Mouse (Mus musculus) olfactory bulb, adult 2 months (tissue): Measurements from ENCODE around the gene Chia1. TPM values are rescaled to one million over a fixed set of nuclear protein-coding genes. Genes with fewer than 3 reads are reported as not detected.
"Not testable (repeated sequence)": the region's sequence is repeated elsewhere in the genome, so short reads cannot be mapped to it uniquely, and the experiment has no call there.

Source experiments
- H3K27ac ChIP-seq: fragments of 200-500 bp; 2 replicates; pipeline ENCODE4 v1.5.1; 2012; ENCODE audit warnings: low read depth, low read length; ENCODE audit not compliant: insufficient read depth
- H3K4me1 ChIP-seq: fragments of 200-500 bp; 2 replicates; pipeline ENCODE4 v1.6.1; 2012; ENCODE audit warnings: low read length; ENCODE audit not compliant: control insufficient read depth, insufficient read depth
- H3K4me3 ChIP-seq: fragments of 200-500 bp; 2 replicates; pipeline ENCODE4 v1.5.1; 2012; ENCODE audit warnings: mild to moderate bottlenecking, low read depth, low read length, moderate library complexity; ENCODE audit not compliant: insufficient read depth
- CTCF ChIP-seq: fragments of 200-500 bp; IDR thresholded peaks from 2 replicates; pipeline ENCODE4 v1.5.1; 2012; ENCODE audit warnings: low read depth, mild to moderate bottlenecking, low read length, moderate library complexity; ENCODE audit not compliant: insufficient read depth
- POLR2A ChIP-seq: fragments of 200-500 bp; IDR thresholded peaks from 2 replicates; pipeline ENCODE4 v1.6.1; 2012; ENCODE audit warnings: mild to moderate bottlenecking, low read depth, low read length, moderate library complexity; ENCODE audit not compliant: insufficient read depth
- WGBS: fragments of 180-500 bp; shearing (Covaris S2); methylation state at CpG from one replicate; pipeline ENCODE4 v1.1.7; 2018; 5-methylcytosine and 5-hydroxymethylcytosine counted together
- polyA plus RNA-seq: library from polyadenylated mRNA; stranded (reverse); fragments of >200 nt; gene quantifications from 2 replicates; pipeline ENCODE4 v1.2.4, GENCODE M21; 2012; ENCODE audit warnings: low replicate concordance; ENCODE audit not compliant: missing spikeins, insufficient read depth, insufficient read length

Gene Chia1
- polyA plus RNA-seq, 1 experiment = not detected

DNA sequence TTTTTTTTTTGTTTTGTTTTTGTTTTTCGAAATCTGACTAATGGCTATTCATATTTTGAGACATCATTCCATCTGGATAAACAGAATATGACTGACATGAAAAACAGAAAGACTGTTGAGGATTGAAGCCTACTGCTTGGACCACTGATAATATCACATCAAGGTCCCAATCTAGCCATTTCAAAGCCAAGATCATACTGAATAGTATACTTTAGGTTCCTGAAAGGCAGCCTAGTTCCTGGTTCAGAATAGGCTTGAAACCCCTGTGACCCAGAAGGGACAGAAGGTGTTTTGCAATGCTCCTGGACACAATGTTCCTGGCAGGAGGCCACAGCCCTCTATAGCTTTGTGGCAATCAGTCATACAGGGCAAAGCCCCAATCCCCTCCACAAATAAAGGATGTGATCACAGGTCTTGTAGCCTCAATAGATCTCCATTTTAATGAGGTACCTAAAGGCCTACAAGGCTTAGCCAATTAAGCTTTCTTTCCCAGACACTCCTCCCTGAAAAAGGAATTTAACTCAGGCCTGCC, 57.6 kb downstream of the Chia1 start:
- H3K4me1 ChIP-seq = no peaks in the 10 kb centered on the region
- TF ChIP-seq POLR2A (no peak), CTCF (no peak)
- WGBS = 62% methylated on average over 1 of the region's 1 CpGs
- no peak overlapping the region for H3K27ac ChIP-seq
- no peak overlapping the region for H3K4me3 ChIP-seq

DNA sequence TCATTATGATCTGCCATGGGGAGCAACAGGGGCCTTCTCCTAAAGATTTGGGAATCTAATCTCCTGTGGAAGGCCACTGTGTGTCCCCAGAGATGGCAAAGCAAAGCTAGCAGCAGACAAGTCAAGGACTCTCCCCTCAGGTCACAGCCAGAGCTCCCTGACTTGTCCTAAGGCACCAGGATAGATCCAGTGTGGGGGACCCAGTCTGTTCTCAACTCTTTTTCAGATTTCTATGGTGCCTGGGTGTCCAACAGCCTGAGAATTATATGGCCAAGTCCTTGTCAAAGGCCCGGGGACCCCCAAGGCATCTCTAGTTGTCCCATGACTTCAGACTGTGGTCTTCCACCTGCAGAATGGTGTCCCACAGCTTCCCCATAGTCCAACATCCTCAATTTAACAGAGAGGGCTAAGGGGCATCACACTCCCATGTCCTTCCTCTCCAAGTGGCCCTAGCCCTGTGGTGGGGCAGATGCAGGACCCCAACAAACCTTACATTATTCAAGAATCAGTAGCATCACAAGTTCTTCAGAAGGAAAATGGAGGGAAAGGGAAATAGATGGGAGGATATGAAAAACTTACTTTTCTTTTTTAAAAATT, 58.2 kb downstream of the Chia1 start:
- TF ChIP-seq CTCF = no peak
- no peak for TF ChIP-seq POLR2A
- WGBS = 74% methylated on average over 1 of the region's 1 CpGs

DNA sequence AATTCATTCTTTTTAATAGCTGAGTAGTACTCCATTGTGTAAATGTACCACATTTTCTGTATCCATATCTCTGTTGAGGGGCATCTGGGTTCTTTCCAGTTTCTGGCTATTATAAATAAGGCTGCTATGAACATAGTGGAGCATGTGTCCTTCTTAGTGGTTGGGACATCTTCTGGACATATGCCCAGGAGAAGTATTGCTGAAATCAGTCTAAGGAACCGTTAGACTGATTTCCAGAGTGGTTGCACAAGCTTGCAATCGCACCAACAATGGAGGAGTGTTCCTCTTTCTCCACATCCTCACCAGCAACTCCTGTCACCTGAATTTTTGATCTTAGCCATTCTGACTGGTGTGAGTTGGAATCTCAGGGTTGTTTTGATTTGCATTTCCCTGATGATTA, 59.5 kb downstream of the Chia1 start:
- not testable (repeated sequence) for H3K4me3 ChIP-seq
- WGBS = 83% methylated on average over 2 of the region's 2 CpGs

More for the DNA sequence above, 58.2 kb downstream of the Chia1 start:
- Histone ChIP-seq H3K4me1 (no peaks in the 10 kb centered on the region), H3K27ac (no peak overlapping the region), H3K4me3 (no peak overlapping the region)

DNA sequence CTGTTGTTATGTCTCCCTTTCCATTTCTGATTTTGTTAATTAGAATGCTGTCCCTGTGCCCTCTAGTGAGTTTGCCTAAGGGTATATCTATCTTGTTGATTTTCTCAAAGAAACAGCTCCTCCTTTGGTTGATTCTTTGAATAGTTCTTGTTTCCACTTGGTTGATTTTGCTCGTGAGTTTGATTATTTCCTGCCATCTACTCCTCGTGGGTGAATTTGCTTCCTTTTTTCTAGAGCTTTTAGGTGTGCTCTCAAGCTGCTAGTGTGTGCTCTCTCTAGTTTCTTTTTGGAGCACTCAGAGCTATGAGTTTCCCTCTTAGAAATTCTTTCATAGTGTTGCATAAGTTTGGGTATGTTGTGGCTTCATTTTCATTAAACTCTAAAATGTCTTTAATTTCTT, 61.9 kb downstream of the Chia1 start:
- not testable (repeated sequence) for H3K27ac ChIP-seq, H3K4me3 ChIP-seq, H3K4me1 ChIP-seq
- WGBS = 56% methylated on average over 2 of the region's 2 CpGs

More for the DNA sequence above, 59.5 kb downstream of the Chia1 start:
- not testable (repeated sequence) for H3K4me1 ChIP-seq, H3K27ac ChIP-seq

DNA sequence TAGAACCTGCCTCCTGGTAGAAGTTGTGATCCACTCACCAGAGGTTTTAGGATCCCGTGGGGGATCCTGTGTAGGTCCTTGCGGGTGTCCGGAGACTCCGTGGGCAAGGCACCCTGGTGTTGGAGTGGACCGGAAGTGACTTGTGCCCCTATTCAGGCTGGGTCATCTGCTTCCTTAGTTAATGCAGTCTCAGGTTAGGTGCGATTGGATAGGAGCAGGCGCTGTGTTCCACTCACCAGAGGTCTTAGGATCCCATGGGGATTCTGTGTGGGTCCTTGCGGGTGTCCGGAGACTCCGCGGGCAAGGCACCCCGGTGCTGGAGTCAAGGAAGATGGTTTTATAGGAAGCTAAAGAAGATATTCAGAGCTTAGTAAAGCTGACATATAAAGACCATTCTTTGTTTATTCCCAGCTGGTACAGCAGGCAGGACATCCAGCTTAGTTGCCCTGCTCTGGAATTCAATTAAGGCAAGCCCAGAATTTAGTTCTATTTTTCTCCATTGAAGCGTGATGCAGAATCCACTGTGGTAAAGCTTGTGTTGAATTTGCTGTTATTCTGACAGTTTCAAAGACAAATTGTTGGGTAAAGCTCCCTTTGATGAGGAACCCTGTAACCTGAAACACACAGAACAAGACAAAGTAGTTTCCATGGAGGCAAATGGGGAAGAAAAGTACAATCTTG, 64.6 kb downstream of the Chia1 start:
- no peak for TF ChIP-seq POLR2A
- no peak for TF ChIP-seq CTCF
- WGBS = 52% methylated on average over 13 of the region's 13 CpGs
- no peak overlapping the region for H3K27ac ChIP-seq
- no peak overlapping the region for H3K4me3 ChIP-seq
- peaks cover 3% of the 10 kb centered on the region; the same call in 1 of the 2 replicates for H3K4me1 ChIP-seq

Other genes with a start within 250 kb of the Chia1 start
- gene Adora3, start 242.4 kb upstream of the Chia1 start, polyA plus RNA-seq = not detected in 2 replicates
- gene Tmigd3, start 242.3 kb upstream of the Chia1 start, polyA plus RNA-seq = not detected in 2 replicates
- not detected in 2 replicates for gene I830077J02Rik, start 180.6 kb upstream of the Chia1 start, polyA plus RNA-seq
- gene Wdr77, start 153.9 kb upstream of the Chia1 start, polyA plus RNA-seq = not detected in 2 replicates
- 1,422 TPM in 1 of 2 replicates, not detected in the other for gene Atp5f1, start 153.1 kb upstream of the Chia1 start, polyA plus RNA-seq
- gene Ovgp1, start 139.5 kb upstream of the Chia1 start, polyA plus RNA-seq = not detected in 2 replicates
- gene Pifo, start 98.6 kb upstream of the Chia1 start, polyA plus RNA-seq = not detected in 2 replicates
- gene Chil5, start 80.4 kb upstream of the Chia1 start, polyA plus RNA-seq = not detected in 2 replicates
- not detected in 2 replicates for gene Chil3, start 54.3 kb downstream of the Chia1 start, polyA plus RNA-seq
- gene Chil4, start 106.3 kb downstream of the Chia1 start, polyA plus RNA-seq = not detected in 2 replicates